Mouse (Mus musculus): ENCODE measurements around the gene Minpp1.
"Not testable (repeated sequence)": the region's sequence is repeated elsewhere in the genome, so short reads cannot be mapped to it uniquely, and the experiment has no call there.

Minpp1 gene

GRCm38 (mm10) chr19:32485681-32486105 lies at the start of gene Minpp1:
TSS of gene Minpp1 (plus strand) at chr19:32485769.
- peak; percentile 92 for DNase-seq

GRCm38 (mm10) chr19:32439356-32439755 lies 46.2 kb upstream of the Minpp1 start:
- DNase-seq, result no peak

- peak; percentile 48 for DNase-seq
Observed at GRCm38 (mm10) chr19:32441568-32441967, 44.0 kb upstream of the Minpp1 start.

- no peak for DNase-seq
Observed at GRCm38 (mm10) chr19:32448931-32449330, 36.6 kb upstream of the Minpp1 start.

GRCm38 (mm10) chr19:32452231-32452630 lies 33.3 kb upstream of the Minpp1 start:
- DNase-seq, result no peak

GRCm38 (mm10) chr19:32456744-32457143 lies 28.8 kb upstream of the Minpp1 start:
- DNase-seq, result no peak

GRCm38 (mm10) chr19:32457631-32458030 lies 27.9 kb upstream of the Minpp1 start:
- not testable (repeated sequence) for DNase-seq

- no peak for DNase-seq
Observed at GRCm38 (mm10) chr19:32463037-32463436, 22.5 kb upstream of the Minpp1 start.

GRCm38 (mm10) chr19:32465228-32465627 lies 20.3 kb upstream of the Minpp1 start:
- peak; percentile 46 for DNase-seq

GRCm38 (mm10) chr19:32466478-32466877 lies 19.1 kb upstream of the Minpp1 start, which contains the start of gene Rpl9-ps6:
TSS of gene Rpl9-ps6 (minus strand) at chr19:32466578.
- no peak for DNase-seq

GRCm38 (mm10) chr19:32467325-32467724 lies 18.2 kb upstream of the Minpp1 start:
- DNase-seq, result no peak

- peak; percentile 41 for DNase-seq
Observed at GRCm38 (mm10) chr19:32470059-32470497, 15.5 kb upstream of the Minpp1 start.

GRCm38 (mm10) chr19:32470570-32471263 lies 14.9 kb upstream of the Minpp1 start:
- DNase-seq, result no peak

GRCm38 (mm10) chr19:32476016-32476711 lies 9.4 kb upstream of the Minpp1 start:
- DNase-seq, result no peak

GRCm38 (mm10) chr19:32476712-32477052 lies 8.9 kb upstream of the Minpp1 start:
- DNase-seq, result no peak

- DNase-seq, result no peak
Observed at GRCm38 (mm10) chr19:32480255-32480654, 5.3 kb upstream of the Minpp1 start.

- DNase-seq, result no peak
Observed at GRCm38 (mm10) chr19:32480791-32481442, 4.7 kb upstream of the Minpp1 start.

- no peak for DNase-seq
Observed at GRCm38 (mm10) chr19:32481511-32481910, 4.1 kb upstream of the Minpp1 start.

- DNase-seq, result no peak
Observed at GRCm38 (mm10) chr19:32484941-32485660, 468 bp upstream of the Minpp1 start.

GRCm38 (mm10) chr19:32486106-32486724 lies 646 bp downstream of the Minpp1 start:
- DNase-seq, result peak; percentile 77

- no peak for DNase-seq
Observed at GRCm38 (mm10) chr19:32487595-32488255, 2.2 kb downstream of the Minpp1 start.
